Mouse (Mus musculus): Measurements from ENCODE around the gene Ezr. TPM values are rescaled to one million over a fixed set of nuclear protein-coding genes. Genes with fewer than 3 reads are reported as not detected.
A peak's percentile ranks its signal among the peaks of the same experiment; 100 is the strongest.

Ezr gene
- 664 TPM in 1 of 2 replicates, not detected in the other for polyA plus RNA-seq (2012; ENCODE audit: insufficient read depth, insufficient read length, low replicate concordance, missing spikeins)

DNA sequence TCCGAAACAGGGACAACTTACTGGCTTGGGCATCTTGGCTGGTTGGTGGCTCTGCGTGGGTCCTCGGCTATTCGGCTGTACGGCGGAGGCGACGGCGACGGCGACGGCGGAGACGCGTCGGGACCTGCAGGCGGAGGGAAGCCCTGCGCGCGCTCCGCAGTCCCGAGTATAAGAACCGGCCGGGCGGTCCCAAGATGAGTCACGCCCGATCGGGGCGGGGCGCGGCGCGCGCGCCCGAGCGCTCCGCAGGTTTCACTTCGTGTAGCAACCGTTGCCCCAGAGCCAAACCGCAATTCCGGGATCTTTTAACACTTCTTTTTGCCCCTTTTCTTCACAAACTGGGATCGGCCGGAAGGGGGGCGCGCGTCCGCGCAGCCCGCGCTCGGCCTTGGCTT, at the start of gene Ezr:
Ezr (minus strand) TSS at position 174 of the 395 bp plus-strand sequence.
- Histone ChIP-seq H3K4me3 (ENCODE audit: insufficient read depth, low read depth, low read length) (peak within 1 kb of the TSS; percentile 85), H3K4me1 (ENCODE audit: control insufficient read depth, insufficient read depth, low read length) (peaks cover 16% of the 10 kb centered on the region), H3K27ac (ENCODE audit: insufficient read depth, low read depth, low read length) (0 out of 2 replicates have a peak within 1 kb of the TSS, but pooled peaks have one; percentile 7)
- TF ChIP-seq POLR2A (IDR thresholded peaks at IDR 0.05; ENCODE audit: insufficient read depth, low read depth, low read length) (no peak; the same call in 1 of the 2 replicates), CTCF (IDR thresholded peaks at IDR 0.05; ENCODE audit: insufficient read depth, low read depth, low read length) (no peak)
- under 1% methylated on average over 52 of the region's 52 CpGs for WGBS

- no peak for TF ChIP-seq POLR2A (IDR thresholded peaks at IDR 0.05; ENCODE audit: insufficient read depth, low read depth, low read length)
- TF ChIP-seq CTCF (IDR thresholded peaks at IDR 0.05; ENCODE audit: insufficient read depth, low read depth, low read length) = no peak
- Histone ChIP-seq H3K27ac (ENCODE audit: insufficient read depth, low read depth, low read length) (no peak overlapping the region), H3K4me3 (ENCODE audit: insufficient read depth, low read depth, low read length) (no peak overlapping the region), H3K4me1 (ENCODE audit: control insufficient read depth, insufficient read depth, low read length) (peaks cover 2% of the 10 kb centered on the region; the same call in 1 of the 2 replicates)
- 85% methylated on average over 1 of the region's 1 CpGs for whole genome bisulfite sequencing
Measured at GRCm38 (mm10) chr17:6830004-6830592, 47.5 kb upstream of the Ezr start.

- Histone ChIP-seq H3K4me3 (ENCODE audit: insufficient read depth, low read depth, low read length) (peak overlapping the region; percentile 65; the same call in 1 of the 2 replicates), H3K4me1 (ENCODE audit: control insufficient read depth, insufficient read depth, low read length) (peaks cover 2% of the 10 kb centered on the region; the same call in 1 of the 2 replicates), H3K27ac (ENCODE audit: insufficient read depth, low read depth, low read length) (peak overlapping the region; percentile 77; the same call in 1 of the 2 replicates)
- 64% methylated on average over 7 of the region's 7 CpGs for WGBS
- TF ChIP-seq CTCF (IDR thresholded peaks at IDR 0.05; ENCODE audit: insufficient read depth, low read depth, low read length) = no peak
- TF ChIP-seq POLR2A (IDR thresholded peaks at IDR 0.05; ENCODE audit: insufficient read depth, low read depth, low read length) = no peak
Measured at GRCm38 (mm10) chr17:6828531-6829150, 46.1 kb upstream of the Ezr start.

DNA sequence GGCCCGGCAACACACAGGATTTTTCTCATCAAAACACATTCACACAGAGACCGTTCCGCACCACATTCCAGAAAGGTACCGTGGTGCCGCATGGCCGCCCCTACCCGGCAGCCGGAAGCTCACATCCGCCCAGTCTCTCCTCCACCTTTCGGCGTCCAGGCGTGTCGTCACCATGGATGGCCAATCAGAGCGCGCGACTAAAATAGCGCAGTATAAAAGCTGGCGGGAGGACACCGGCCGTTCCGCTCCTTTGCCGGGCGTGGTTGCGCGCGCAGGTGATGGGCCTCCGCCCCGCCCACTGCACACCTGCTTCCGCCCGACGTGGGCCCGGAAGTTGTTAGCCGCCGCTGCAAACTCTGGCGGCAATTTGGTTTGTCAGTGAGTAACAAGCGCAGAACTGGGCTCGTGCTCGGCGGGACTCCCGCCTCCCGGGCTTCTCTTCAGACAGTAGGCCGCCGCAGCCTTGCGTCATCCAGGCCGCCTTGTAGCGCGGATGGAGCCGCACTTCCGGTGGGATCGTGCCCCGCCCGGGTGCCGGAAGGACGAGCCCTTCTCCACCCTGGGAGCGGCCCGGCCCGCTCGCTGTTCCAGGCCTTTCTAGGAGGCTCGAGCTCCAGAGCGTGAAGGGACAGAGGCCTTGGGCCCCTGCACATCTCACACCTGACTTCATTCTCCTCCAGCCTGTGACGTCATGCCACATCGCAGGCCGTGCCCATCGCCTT, 45.3 kb upstream of the Ezr start:
- Histone ChIP-seq H3K4me1 (ENCODE audit: control insufficient read depth, insufficient read depth, low read length) (peaks cover 2% of the 10 kb centered on the region; the same call in 1 of the 2 replicates), H3K4me3 (ENCODE audit: insufficient read depth, low read depth, low read length) (peak overlapping the region; percentile 65), H3K27ac (ENCODE audit: insufficient read depth, low read depth, low read length) (peak overlapping the region; percentile 87)
- 1% methylated on average over 64 of the region's 64 CpGs for WGBS
- TF ChIP-seq POLR2A (IDR thresholded peaks at IDR 0.05; ENCODE audit: insufficient read depth, low read depth, low read length) (peak; percentile 67), CTCF (IDR thresholded peaks at IDR 0.05; ENCODE audit: insufficient read depth, low read depth, low read length) (no peak)

- no peak for TF ChIP-seq POLR2A (IDR thresholded peaks at IDR 0.05; ENCODE audit: insufficient read depth, low read depth, low read length)
- TF ChIP-seq CTCF (IDR thresholded peaks at IDR 0.05; ENCODE audit: insufficient read depth, low read depth, low read length) = no peak
- Histone ChIP-seq H3K4me1 (ENCODE audit: control insufficient read depth, insufficient read depth, low read length) (peaks cover 2% of the 10 kb centered on the region; the same call in 1 of the 2 replicates), H3K27ac (ENCODE audit: insufficient read depth, low read depth, low read length) (peak overlapping the region; percentile 87), H3K4me3 (ENCODE audit: insufficient read depth, low read depth, low read length) (peak overlapping the region; percentile 65)
- 15% methylated on average over 10 of the region's 10 CpGs for WGBS
Measured at GRCm38 (mm10) chr17:6827159-6827733, 44.7 kb upstream of the Ezr start.

- H3K27ac ChIP-seq (ENCODE audit: insufficient read depth, low read depth, low read length) = no peak overlapping the region
- TF ChIP-seq POLR2A (IDR thresholded peaks at IDR 0.05; ENCODE audit: insufficient read depth, low read depth, low read length) (no peak), CTCF (IDR thresholded peaks at IDR 0.05; ENCODE audit: insufficient read depth, low read depth, low read length) (no peak)
- 91% methylated on average over 5 of the region's 5 CpGs for WGBS
- peaks cover 6% of the 10 kb centered on the region for H3K4me1 ChIP-seq (ENCODE audit: control insufficient read depth, insufficient read depth, low read length)
- no peak overlapping the region for H3K4me3 ChIP-seq (ENCODE audit: insufficient read depth, low read depth, low read length)
Measured at GRCm38 (mm10) chr17:6816796-6817195, 34.2 kb upstream of the Ezr start.

GRCm38 (mm10) chr17:6816151-6816550, 33.6 kb upstream of the Ezr start:
- TF ChIP-seq POLR2A (IDR thresholded peaks at IDR 0.05; ENCODE audit: insufficient read depth, low read depth, low read length) = no peak
- 83% methylated on average over 1 of the region's 1 CpGs for WGBS

GRCm38 (mm10) chr17:6814656-6815055, 32.1 kb upstream of the Ezr start:
- 70% methylated on average over 4 of the region's 4 CpGs for WGBS
- Histone ChIP-seq H3K4me1 (ENCODE audit: control insufficient read depth, insufficient read depth, low read length) (peaks cover 6% of the 10 kb centered on the region), H3K4me3 (ENCODE audit: insufficient read depth, low read depth, low read length) (no peak overlapping the region), H3K27ac (ENCODE audit: insufficient read depth, low read depth, low read length) (no peak overlapping the region)
- TF ChIP-seq CTCF (IDR thresholded peaks at IDR 0.05; ENCODE audit: insufficient read depth, low read depth, low read length) (no peak), POLR2A (IDR thresholded peaks at IDR 0.05; ENCODE audit: insufficient read depth, low read depth, low read length) (no peak)

More at GRCm38 (mm10) chr17:6816151-6816550, 33.6 kb upstream of the Ezr start:
- peaks cover 6% of the 10 kb centered on the region for H3K4me1 ChIP-seq (ENCODE audit: control insufficient read depth, insufficient read depth, low read length)
- no peak overlapping the region for H3K4me3 ChIP-seq (ENCODE audit: insufficient read depth, low read depth, low read length)
- H3K27ac ChIP-seq (ENCODE audit: insufficient read depth, low read depth, low read length) = no peak overlapping the region

Measured in olfactory bulb, adult 2 months (tissue).